Mouse (Mus musculus) thymus, postnatal 4 days (tissue): ENCODE results near the gene F10.

Experiments
- DNase-seq: peaks from one replicate; pipeline ENCODE4 v3.0.0; 2021

The F10 gene

GRCm38 (mm10) chr8:13037015-13037414 lies at the start of gene F10:
F10 (plus strand) TSS chr8:13037308.
- no peak for DNase-seq

- DNase-seq, result no peak
These were observed 49.5 kb upstream of the F10 start for GRCm38 (mm10) chr8:12987571-12987970.

DNA sequence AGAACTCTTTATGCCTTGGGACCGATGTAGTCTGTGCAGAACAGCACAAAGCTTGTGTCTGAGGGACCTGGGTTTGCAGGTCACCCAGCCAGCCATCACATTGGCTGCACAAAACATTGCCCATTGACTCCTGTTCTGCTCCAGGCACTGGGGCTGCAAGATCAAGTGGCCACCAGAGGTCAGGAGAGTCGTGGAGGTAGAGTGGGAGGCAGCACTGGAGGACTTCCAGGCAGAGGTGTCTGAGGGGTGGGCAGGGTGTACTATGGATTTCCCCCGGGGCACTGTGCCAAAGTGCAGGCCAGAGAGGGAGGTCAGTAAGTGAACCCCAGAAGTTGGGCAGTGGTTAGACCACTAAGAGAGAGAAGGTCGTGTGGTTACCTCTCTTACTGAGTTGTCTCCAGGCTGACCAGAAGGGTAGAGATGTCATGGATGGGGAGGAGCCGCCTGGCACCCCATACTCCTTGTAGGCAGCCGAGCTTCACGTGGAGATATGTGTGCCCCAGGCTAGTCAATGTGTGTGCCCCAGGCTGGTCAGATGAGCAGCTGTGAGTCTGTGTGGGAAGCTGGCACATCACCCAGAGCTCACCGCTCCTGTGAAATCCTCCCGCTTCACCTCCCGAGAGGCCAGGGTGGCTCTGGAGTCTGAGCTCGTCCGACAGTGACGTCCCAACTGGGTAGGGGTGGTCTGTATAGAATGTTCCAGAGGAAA lies 48.2 kb upstream of the F10 start:
- DNase-seq, result peak; percentile 28

- no peak for DNase-seq
These were observed 45.7 kb upstream of the F10 start for GRCm38 (mm10) chr8:12991411-12991810.

GRCm38 (mm10) chr8:12994468-12994867 lies 42.6 kb upstream of the F10 start:
- no peak for DNase-seq

- DNase-seq, result no peak
These were observed 41.6 kb upstream of the F10 start for GRCm38 (mm10) chr8:12995481-12995880.

- no peak for DNase-seq
These were observed 40.3 kb upstream of the F10 start for GRCm38 (mm10) chr8:12996831-12997275.

GRCm38 (mm10) chr8:12998331-12998730 lies 38.8 kb upstream of the F10 start:
- no peak for DNase-seq

- DNase-seq, result no peak
These were observed 37.3 kb upstream of the F10 start for GRCm38 (mm10) chr8:12999793-13000192.

DNA sequence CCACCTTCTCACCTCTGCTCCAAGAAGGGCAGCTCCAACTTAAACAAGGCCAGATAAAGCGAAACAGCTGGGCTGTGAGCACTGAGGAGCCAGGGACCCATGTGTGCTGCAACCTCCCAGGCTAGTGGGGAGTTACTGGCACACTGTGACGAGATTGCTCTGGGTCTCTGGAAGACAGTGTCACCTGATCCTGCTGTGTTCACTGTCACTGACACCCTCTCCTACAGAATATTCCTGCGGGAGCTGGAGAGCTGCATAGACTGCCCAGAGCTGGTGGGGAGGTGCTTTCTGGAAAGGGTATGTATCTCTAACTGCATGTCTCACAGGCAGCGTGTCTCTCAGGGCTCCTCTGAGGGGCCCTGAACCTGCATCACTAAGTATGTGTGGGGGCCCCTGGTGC lies 29.6 kb upstream of the F10 start:
- no peak for DNase-seq

DNA sequence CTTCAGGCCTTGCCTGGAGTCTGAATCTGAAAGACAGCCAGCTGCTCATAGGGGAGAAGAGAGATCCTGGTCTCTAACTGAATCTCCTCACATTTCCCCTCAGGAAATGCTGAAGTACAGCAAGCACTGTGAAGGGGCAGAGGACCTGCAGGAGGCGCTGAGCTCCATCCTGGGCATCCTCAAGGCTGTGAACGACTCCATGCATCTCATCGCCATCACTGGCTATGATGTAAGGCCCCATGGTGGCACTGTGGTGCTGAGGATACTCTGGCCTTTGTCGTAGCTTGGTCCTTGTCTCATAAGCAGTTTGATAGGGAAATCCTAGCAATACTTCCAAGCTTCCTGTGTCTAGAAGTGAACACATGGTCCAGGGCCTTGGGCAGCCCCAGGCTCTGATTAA lies 26.8 kb upstream of the F10 start:
- no peak for DNase-seq

GRCm38 (mm10) chr8:13019560-13019959 lies 17.5 kb upstream of the F10 start:
- DNase-seq, result no peak

- DNase-seq, result no peak
These were observed 15.3 kb upstream of the F10 start for GRCm38 (mm10) chr8:13021830-13022229.

- no peak for DNase-seq
These were observed 11.5 kb upstream of the F10 start, which contains the start of gene F7 for GRCm38 (mm10) chr8:13025487-13026224. F7 (plus strand) TSS chr8:13026034.

DNA sequence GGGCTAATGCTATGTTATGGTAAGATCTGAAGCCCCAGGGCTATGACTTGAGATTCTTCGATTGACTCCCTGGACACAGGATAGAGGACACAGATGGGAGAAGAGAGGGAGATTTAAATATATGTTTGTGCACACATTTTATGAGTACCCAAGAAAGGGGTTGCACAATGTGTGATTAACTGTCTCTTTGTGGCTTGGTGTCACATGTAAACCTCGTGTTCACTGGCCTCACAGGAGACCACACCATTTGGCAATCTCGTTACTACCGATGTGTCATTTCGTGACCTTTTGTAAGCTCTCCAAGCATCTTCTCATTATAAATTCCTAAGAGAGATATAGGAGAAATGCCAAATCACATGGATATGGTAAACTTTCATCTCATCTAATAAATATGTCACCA lies 9.5 kb upstream of the F10 start:
- no peak for DNase-seq

DNA sequence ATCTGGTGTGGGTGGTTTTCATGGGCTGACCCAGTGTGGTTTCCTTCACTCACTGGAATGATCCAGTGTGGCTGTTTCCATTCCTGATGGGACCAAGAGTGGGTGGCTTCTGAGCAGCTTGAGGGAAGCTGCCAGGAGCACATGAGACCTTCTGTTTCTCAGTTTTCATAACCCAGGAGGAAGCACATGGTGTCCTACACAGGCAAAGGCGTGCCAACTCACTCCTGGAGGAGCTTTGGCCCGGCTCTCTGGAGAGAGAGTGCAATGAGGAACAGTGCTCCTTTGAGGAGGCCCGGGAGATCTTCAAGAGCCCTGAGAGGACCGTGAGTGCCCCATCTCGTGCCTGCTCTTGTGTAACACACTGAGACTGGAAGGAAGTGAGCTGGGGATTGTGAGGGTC lies 8.6 kb upstream of the F10 start:
- DNase-seq, result no peak

- DNase-seq, result no peak
These were observed 729 bp upstream of the F10 start for GRCm38 (mm10) chr8:13036346-13036812.

DNA sequence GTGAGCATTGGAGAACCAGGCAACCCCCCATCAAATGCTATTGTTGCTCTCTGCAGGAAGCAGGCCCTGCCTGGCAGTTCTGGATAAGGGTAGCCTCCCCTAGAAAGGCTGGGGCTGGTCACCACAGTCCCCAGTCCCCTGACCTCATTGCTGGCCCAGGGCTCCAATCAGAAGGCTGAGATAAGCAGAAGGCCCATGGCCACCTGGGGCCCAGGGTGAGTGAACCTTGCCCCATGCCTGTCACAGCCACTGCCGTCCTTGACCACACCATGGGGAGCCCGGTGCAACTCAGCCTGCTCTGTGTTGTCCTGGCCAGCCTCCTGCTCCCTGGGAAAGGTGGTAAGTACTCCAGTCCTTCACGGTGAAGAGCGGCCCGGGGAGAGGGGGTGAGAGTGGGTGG lies 461 bp downstream of the F10 start:
- no peak for DNase-seq

DNA sequence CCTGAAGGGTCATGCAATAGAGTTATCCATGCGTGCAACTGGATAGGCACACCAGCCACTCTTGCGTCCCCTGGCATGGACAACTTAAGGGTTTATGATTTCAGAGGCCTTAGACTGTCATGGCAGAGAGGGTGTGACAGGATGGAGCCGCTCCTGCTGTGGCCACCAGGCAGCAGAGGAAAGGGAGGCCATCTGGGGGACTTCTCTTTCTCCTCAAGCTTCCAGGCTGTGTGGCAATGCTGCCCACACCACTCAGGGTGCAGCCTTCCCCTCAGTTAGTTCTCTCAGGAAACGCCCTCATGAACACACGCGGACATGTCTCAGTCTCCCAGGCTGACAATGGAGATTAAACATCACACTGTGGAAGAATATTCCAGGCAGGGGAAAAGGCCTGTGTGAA lies 1.9 kb downstream of the F10 start:
- DNase-seq, result no peak

DNA sequence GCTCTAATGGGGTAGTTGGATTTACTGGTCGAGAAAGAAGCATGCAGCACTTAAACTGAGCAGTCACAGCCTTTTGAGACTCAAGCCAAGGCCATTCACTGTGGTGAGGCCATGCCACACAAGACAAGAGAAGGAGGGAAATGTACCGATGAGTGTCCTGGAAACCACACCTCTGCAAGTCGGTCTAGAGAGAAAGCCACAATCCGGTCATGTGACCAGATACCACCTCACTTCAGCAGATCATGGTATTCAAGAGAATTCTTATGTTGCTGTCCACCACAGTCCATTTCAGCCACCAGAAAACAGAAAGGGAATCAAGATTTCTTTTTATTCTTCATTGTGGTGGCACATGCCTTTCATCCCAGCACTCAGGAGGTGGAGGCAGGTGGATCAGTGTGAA lies 4.4 kb downstream of the F10 start:
- no peak for DNase-seq

DNA sequence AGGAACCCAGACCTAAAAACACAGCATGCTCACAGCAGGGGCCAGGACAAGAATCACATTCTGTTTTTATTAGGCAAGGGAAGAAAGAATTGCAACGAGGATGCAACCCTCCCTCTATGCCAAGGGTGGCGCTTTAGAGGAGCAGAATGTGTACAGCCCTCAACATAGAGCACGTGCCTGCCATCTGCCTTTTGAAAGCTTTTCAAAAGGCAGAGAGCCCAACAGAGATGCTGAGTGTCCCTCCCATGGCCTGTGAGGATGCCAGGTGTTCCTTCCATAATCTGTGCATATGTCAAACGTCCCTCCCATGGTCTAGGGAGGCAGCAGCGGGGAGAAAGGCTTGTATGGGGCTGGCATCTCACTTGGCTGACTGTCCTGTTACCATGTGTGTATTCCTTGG lies 10.5 kb downstream of the F10 start:
- DNase-seq, result no peak

GRCm38 (mm10) chr8:13050550-13050949 lies 13.4 kb downstream of the F10 start:
- no peak for DNase-seq

DNA sequence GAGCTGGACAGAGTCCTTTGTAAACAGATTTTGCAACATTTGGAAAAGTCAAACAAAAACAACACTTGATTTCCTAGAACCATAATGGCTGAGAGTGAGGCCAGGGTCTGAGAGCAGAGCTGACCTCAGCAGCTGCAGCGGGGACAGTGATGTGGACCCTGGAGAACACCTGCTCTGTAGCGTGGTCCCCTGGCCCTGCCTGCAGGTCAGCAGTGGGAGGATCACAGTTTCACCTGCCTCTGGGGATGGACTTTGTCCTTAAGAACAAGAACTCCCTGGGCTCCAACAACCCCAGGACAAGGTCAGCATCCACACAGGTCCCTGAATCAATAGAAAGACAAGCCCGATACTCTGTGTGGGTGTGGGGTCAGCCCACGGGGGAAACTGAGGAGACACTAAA lies 20.2 kb downstream of the F10 start:
- no peak for DNase-seq

DNA sequence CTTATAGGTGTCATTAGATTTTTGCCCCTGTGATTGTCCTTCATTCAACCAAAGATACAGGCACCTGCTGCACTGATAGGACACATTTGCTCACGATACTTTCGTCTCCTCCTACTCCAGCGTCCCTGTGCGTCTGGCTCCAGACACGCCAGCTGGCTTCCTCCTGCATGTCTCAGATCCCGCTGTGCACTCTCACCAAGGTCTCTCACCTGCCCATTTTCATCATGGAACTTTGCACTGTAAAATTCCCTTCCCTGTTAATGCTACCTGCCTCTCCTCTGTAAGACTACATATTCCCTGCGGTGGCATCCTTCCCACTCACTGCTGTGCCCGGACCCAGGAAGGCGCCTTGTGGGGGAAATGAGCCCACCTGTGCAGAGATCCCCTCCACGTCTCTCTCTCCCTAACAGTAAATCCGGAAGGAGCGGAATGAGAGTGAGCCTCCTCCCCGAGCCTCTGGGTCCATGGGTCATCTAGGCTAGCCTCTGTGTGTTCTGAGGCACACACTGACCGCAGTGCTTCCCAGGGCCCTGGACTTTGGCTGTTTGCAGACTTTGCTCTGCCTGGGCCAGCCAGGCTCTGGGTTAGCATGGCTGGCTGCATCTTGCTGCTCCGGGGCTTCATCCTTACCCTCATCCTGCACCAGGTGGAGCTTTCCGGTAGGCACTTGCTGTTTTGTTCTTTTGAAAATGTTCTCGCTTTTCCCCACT lies 23.5 kb downstream of the F10 start, which contains the start of gene Proz:
Proz (plus strand) TSS at position 474 of the 710 bp plus-strand sequence.
- DNase-seq, result no peak
